Mouse (Mus musculus) midbrain, embryonic 11.5 days (tissue): ENCODE measurements at regions not wholly inside any gene's neighbourhood (a gene's known extent, or its start where the extent isn't known, plus 50 kb on each side); places are given as distances from the start of the nearest gene placed in this dataset.

Experiments
- ATAC-seq: fragments of 200-750 bp; cut with Nextera tagmentation; 2 replicates; pipeline ENCODE4 v1.8.0; 2017; ENCODE audit warnings: moderate TSS enrichment, moderate library complexity; ENCODE audit not compliant: low FRiP score
- DNase-seq: peaks from one replicate; pipeline ENCODE4 v3.0.0; 2015; ENCODE audit warnings: low spot score; ENCODE audit errors: missing footprints
- H3K27ac ChIP-seq: fragments of 300-500 bp; sonication (generic); 2 replicates; pipeline ENCODE4 v1.5.1; 2014; ENCODE audit warnings: low read depth, low read length
- H3K27me3 ChIP-seq: fragments of 300-500 bp; sonication (generic); 2 replicates; pipeline ENCODE4 v1.6.1; 2014; ENCODE audit warnings: mild to moderate bottlenecking, low read length, moderate library complexity, mixed read lengths; ENCODE audit not compliant: control insufficient read depth, insufficient read depth
- H3K36me3 ChIP-seq: fragments of 300-500 bp; sonication (generic); 2 replicates; pipeline ENCODE4 v1.6.1; 2014; ENCODE audit warnings: mild to moderate bottlenecking, low read length, moderate library complexity, mixed read lengths; ENCODE audit not compliant: control insufficient read depth, insufficient read depth
- H3K4me1 ChIP-seq: fragments of 300-500 bp; sonication (generic); 2 replicates; pipeline ENCODE4 v1.6.1; 2014; ENCODE audit warnings: low read length; ENCODE audit not compliant: control insufficient read depth, insufficient read depth
- H3K4me2 ChIP-seq: fragments of 300-500 bp; sonication (generic); 2 replicates; pipeline ENCODE4 v1.6.1; 2014; ENCODE audit warnings: mild to moderate bottlenecking, moderate library complexity
- H3K4me3 ChIP-seq: fragments of 300-500 bp; sonication (generic); 2 replicates; pipeline ENCODE4 v1.5.1; 2014; ENCODE audit warnings: low read depth, low read length
- H3K9ac ChIP-seq: fragments of 300-500 bp; sonication (generic); 2 replicates; pipeline ENCODE4 v1.6.1; 2014; ENCODE audit warnings: low read length
- H3K9me3 ChIP-seq: fragments of 300-500 bp; sonication (generic); 2 replicates; pipeline ENCODE4 v1.6.1; 2016; ENCODE audit warnings: low read length; ENCODE audit not compliant: control insufficient read depth
- WGBS: fragments of 180-500 bp; shearing (Covaris S2); extraction: QIAGEN DNeasy Blood & Tissue Kit; methylation state at CpG from one replicate; pipeline ENCODE4 v1.1.7; 2014; 5-methylcytosine and 5-hydroxymethylcytosine counted together

- H3K4me2 ChIP-seq, result no peak overlapping the region
- ATAC-seq, result no peak
- H3K4me3 ChIP-seq, result no peak overlapping the region
- H3K27me3 ChIP-seq, result no peaks in the 10 kb centered on the region
- 76% methylated on average over 4 of the region's 4 CpGs for WGBS
- no peaks in the 10 kb centered on the region for H3K9me3 ChIP-seq
- H3K9ac ChIP-seq, result no peak overlapping the region
- no peaks in the 10 kb centered on the region for H3K36me3 ChIP-seq
- no peaks in the 10 kb centered on the region for H3K4me1 ChIP-seq
- H3K27ac ChIP-seq, result no peak overlapping the region
- no peak for DNase-seq
Measured at GRCm38 (mm10) chr12:93342933-93343332, 1494.0 kb upstream of the Sel1l start.

DNA sequence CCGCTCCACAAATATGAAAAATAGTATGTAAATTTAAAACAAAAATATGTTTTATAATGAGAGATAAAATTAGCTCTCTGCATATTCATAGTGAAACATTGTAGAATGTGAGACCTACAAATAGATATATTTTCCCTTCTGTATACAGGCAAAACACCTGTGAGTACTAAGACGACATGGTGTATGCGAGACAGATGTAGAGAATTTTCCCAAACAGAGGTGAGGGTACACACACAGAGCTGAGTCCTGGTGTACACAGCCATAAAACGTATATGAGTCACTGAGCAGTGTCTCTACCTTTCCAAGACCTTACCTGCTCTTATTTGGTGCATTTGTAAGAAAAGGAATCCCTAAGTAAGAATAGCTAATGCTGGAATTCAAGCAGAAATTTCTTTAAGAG is 1493.6 kb upstream of the Sel1l start:
- no peak for ATAC-seq

GRCm38 (mm10) chr12:93335520-93335919 is 1486.6 kb upstream of the Sel1l start:
- no peaks in the 10 kb centered on the region for H3K27me3 ChIP-seq
- no peaks in the 10 kb centered on the region for H3K36me3 ChIP-seq
- no peaks in the 10 kb centered on the region for H3K9me3 ChIP-seq
- no peaks in the 10 kb centered on the region for H3K4me1 ChIP-seq
- no peak for ATAC-seq
- no peak for DNase-seq
- no peak overlapping the region for H3K4me3 ChIP-seq
- 94% methylated on average over 1 of the region's 1 CpGs for WGBS
- H3K27ac ChIP-seq, result no peak overlapping the region
- H3K9ac ChIP-seq, result no peak overlapping the region
- no peak overlapping the region for H3K4me2 ChIP-seq

More for the DNA sequence above, 1493.6 kb upstream of the Sel1l start:
- no peaks in the 10 kb centered on the region for H3K9me3 ChIP-seq
- WGBS, result 83% methylated on average over 4 of the region's 4 CpGs
- H3K4me3 ChIP-seq, result no peak overlapping the region
- no peak overlapping the region for H3K27ac ChIP-seq
- no peaks in the 10 kb centered on the region for H3K27me3 ChIP-seq
- H3K36me3 ChIP-seq, result no peaks in the 10 kb centered on the region
- H3K9ac ChIP-seq, result no peak overlapping the region
- no peak overlapping the region for H3K4me2 ChIP-seq
- H3K4me1 ChIP-seq, result no peaks in the 10 kb centered on the region
- DNase-seq, result no peak

DNA sequence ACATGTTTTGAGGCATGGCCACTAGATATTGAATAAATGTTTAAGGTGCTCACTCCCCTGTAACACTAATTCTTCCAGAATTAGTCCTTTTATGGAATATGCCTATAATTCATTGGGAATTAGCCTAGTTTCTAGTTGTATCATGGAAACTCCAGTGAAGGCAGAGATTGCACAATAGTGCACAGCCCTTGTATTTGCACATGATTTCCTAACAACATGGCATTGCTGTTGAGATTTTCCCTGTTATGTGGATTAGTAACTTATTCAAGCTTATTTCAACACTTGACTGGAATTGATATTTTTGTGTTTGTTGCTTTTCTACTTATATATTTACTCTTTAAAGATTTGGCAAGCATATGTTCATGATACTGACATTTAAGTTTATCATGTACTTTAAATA is 1463.3 kb upstream of the Sel1l start:
- no peaks in the 10 kb centered on the region for H3K9me3 ChIP-seq
- H3K9ac ChIP-seq, result no peak overlapping the region
- ATAC-seq, result no peak
- no peak for DNase-seq
- no peaks in the 10 kb centered on the region for H3K4me1 ChIP-seq
- H3K4me2 ChIP-seq, result no peak overlapping the region
- H3K36me3 ChIP-seq, result no peaks in the 10 kb centered on the region
- H3K27ac ChIP-seq, result no peak overlapping the region
- H3K27me3 ChIP-seq, result no peaks in the 10 kb centered on the region
- H3K4me3 ChIP-seq, result no peak overlapping the region

DNA sequence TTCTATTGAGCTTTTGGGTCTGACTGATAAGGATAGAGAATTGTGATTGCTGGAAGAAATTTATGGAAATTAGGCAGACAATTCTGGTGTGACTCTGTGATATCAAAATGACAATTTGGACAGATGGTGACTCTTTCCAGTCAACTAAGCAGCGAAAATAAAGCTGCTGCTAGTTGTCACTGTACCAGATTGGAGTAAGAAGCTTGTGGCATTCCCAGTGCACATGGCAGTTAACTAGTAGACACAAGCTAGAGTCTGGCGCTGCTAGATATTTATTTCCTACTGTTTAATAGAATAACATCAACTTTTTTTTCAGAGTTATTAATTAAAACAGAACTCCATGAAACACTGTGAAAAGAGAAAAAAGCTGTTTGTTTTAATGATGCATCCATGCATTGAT is 1432.9 kb upstream of the Sel1l start:
- no peaks in the 10 kb centered on the region for H3K36me3 ChIP-seq
- ATAC-seq, result no peak
- H3K4me3 ChIP-seq, result no peak overlapping the region
- 65% methylated on average over 2 of the region's 2 CpGs for WGBS
- no peak overlapping the region for H3K9ac ChIP-seq
- no peak overlapping the region for H3K27ac ChIP-seq
- H3K4me1 ChIP-seq, result no peaks in the 10 kb centered on the region
- H3K9me3 ChIP-seq, result no peaks in the 10 kb centered on the region
- no peak for DNase-seq
- no peaks in the 10 kb centered on the region for H3K27me3 ChIP-seq
- H3K4me2 ChIP-seq, result no peak overlapping the region

DNA sequence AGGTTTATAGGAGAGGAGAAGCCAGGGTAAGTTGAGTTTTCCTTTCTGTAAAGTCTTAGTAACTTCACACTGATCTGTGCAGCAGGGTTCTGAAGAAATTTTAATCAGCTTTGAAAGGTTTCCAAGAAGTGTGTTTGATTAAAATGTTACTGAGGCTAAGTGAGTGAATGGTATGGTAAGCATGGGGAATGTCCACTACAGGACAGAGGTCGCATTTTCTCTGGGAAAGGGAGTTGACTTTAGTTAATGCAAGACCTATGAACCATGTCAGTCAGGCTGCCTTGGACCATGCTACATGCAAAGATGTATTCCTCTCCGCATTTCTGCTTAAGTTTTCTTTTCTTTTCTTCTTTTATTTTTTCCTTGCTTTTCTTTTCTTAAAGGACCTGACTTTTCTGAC is 1424.7 kb upstream of the Sel1l start:
- Histone ChIP-seq H3K4me2 (no peak overlapping the region), H3K4me1 (no peaks in the 10 kb centered on the region), H3K9me3 (no peaks in the 10 kb centered on the region), H3K36me3 (no peaks in the 10 kb centered on the region), H3K27me3 (no peaks in the 10 kb centered on the region), H3K4me3 (no peak overlapping the region), H3K27ac (no peak overlapping the region), H3K9ac (no peak overlapping the region)
- ATAC-seq, result no peak
- WGBS, result 77% methylated on average over 2 of the region's 2 CpGs
- DNase-seq, result no peak

- H3K4me2 ChIP-seq, result no peak overlapping the region
- DNase-seq (no peak), ATAC-seq (no peak)
- H3K9ac ChIP-seq, result no peak overlapping the region
- H3K9me3 ChIP-seq, result no peaks in the 10 kb centered on the region
- no peaks in the 10 kb centered on the region for H3K36me3 ChIP-seq
- no peaks in the 10 kb centered on the region for H3K27me3 ChIP-seq
- no peak overlapping the region for H3K27ac ChIP-seq
- WGBS, result 79% methylated on average over 3 of the region's 3 CpGs
- H3K4me1 ChIP-seq, result no peaks in the 10 kb centered on the region
- H3K4me3 ChIP-seq, result no peak overlapping the region
Measured at GRCm38 (mm10) chr12:93230237-93230636, 1381.3 kb upstream of the Sel1l start.

DNA sequence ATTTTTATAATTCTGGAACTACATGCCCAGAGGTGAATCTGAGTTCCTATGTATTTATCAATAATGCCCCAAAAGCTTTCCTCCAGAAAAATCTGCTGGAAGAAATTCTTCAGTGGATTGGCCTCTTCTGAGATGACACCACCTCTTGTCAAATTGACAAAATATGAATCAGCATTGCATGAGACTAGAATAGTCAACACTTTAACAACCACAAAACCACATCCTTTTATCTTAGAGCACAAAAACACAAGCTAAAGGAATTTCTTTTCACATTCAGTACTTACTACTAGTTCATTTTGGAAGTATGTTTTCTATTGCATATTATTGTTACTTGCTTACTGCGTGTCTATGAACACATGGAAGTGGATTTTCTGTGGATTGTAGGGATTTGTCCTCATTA is 1377.9 kb upstream of the Sel1l start:
- Histone ChIP-seq H3K4me3 (no peak overlapping the region), H3K4me2 (no peak overlapping the region), H3K9ac (no peak overlapping the region), H3K9me3 (no peaks in the 10 kb centered on the region), H3K4me1 (no peaks in the 10 kb centered on the region), H3K27me3 (no peaks in the 10 kb centered on the region), H3K27ac (no peak overlapping the region), H3K36me3 (no peaks in the 10 kb centered on the region)
- no peak for ATAC-seq
- peak; percentile 10 for DNase-seq
- WGBS, result 93% methylated on average over 1 of the region's 1 CpGs

DNA sequence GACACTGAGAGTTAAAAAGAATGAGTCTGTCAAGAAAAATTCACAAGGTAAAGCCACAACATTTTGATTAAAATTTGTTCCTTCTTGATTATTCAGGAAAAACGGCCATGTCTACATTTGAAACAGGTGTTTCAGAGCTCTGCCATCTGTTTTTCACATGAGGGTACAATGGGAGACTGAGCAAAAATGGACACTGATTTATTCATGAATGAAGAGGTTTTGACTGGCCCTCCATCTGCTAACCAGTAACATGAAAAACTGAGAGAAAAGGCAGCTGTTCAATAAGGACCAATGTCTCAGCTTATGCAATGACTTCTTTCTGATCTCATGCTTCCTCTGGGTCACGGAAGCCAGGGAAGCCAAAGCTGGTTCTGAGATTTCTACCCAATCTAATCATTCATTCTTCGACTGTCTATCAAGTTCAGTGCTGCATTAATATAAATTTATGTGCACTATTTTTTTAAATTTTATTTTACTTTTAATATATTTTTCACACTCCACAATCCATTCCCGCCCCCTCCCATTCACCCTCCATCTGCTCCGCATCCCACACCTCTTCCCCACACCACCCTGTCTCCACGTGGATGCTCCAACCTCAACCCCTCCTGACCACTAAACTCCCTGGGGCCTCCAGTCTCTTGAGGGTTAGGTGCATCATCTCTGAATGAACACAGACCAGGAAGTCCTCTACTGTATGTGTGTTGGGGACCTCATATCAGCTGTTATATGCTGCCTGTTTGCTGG is 1372.4 kb upstream of the Sel1l start:
- H3K27ac ChIP-seq, result no peak overlapping the region
- 74% methylated on average over 6 of the region's 6 CpGs for WGBS
- DNase-seq, result peak; percentile 82

More for the DNA sequence above, 1372.4 kb upstream of the Sel1l start:
- H3K4me3 ChIP-seq, result no peak overlapping the region
- H3K4me2 ChIP-seq, result no peak overlapping the region
- no peak overlapping the region for H3K9ac ChIP-seq
- ATAC-seq, result peak; percentile 71
- no peaks in the 10 kb centered on the region for H3K4me1 ChIP-seq
- no peaks in the 10 kb centered on the region for H3K27me3 ChIP-seq
- H3K36me3 ChIP-seq, result no peaks in the 10 kb centered on the region
- H3K9me3 ChIP-seq, result no peaks in the 10 kb centered on the region
